Mouse (Mus musculus) hindbrain, embryonic 11.5 days (tissue): ENCODE data around the gene Ism2. TPM values are rescaled to one million over a fixed set of nuclear protein-coding genes. Genes with fewer than 3 reads are reported as not detected.

Experiments used
- ATAC-seq: fragments of 200-750 bp; cut with Nextera tagmentation; 2 replicates; pipeline ENCODE4 v1.8.0; 2017; ENCODE audit warnings: mild to moderate bottlenecking, moderate TSS enrichment, moderate library complexity; ENCODE audit not compliant: low FRiP score
- DNase-seq: peaks from one replicate; pipeline ENCODE4 v3.0.0-alpha.2; 2015; ENCODE audit warnings: low spot score
- H3K27ac ChIP-seq: fragments of 300-500 bp; sonication (generic); 2 replicates; pipeline ENCODE4 v1.5.1; 2014; ENCODE audit warnings: mild to moderate bottlenecking, low read depth, low read length
- H3K27me3 ChIP-seq: fragments of 300-500 bp; sonication (generic); 2 replicates; pipeline ENCODE4 v1.6.1; 2014; ENCODE audit warnings: mild to moderate bottlenecking, low read length, moderate library complexity, mixed read lengths; ENCODE audit not compliant: control insufficient read depth, insufficient read depth
- H3K36me3 ChIP-seq: fragments of 300-500 bp; sonication (generic); 2 replicates; pipeline ENCODE4 v1.6.1; 2014; ENCODE audit warnings: mild to moderate bottlenecking, low read length, moderate library complexity, mixed read lengths; ENCODE audit not compliant: control insufficient read depth, insufficient read depth
- H3K4me1 ChIP-seq: fragments of 300-500 bp; sonication (generic); replicated peaks from 2 replicates; pipeline ENCODE4 v1.6.1; 2014; ENCODE audit warnings: low read length, mixed read lengths; ENCODE audit not compliant: control insufficient read depth, insufficient read depth
- H3K4me2 ChIP-seq: fragments of 300-500 bp; sonication (generic); replicated peaks from 2 replicates; pipeline ENCODE4 v1.6.1; 2014; ENCODE audit warnings: mild to moderate bottlenecking, low read depth, low read length
- H3K4me3 ChIP-seq: fragments of 300-500 bp; sonication (generic); 2 replicates; pipeline ENCODE4 v1.5.1; 2014; ENCODE audit warnings: low read depth, low read length
- H3K9ac ChIP-seq: fragments of 300-500 bp; sonication (generic); 2 replicates; pipeline ENCODE4 v1.6.1; 2014; ENCODE audit warnings: low read depth, low read length
- H3K9me3 ChIP-seq: fragments of 300-500 bp; sonication (generic); 2 replicates; pipeline ENCODE4 v1.6.1; 2016; ENCODE audit warnings: low read length; ENCODE audit not compliant: control insufficient read depth
- WGBS: fragments of 180-500 bp; shearing (Covaris S2); extraction: QIAGEN DNeasy Blood & Tissue Kit; methylation state at CpG from one replicate; pipeline ENCODE4 v1.1.7; 2014; 5-methylcytosine and 5-hydroxymethylcytosine counted together
- polyA plus RNA-seq: library from polyadenylated mRNA; unstranded; fragments of >200 nt; fragmentation: Nextera tagmentation; extraction: Ambion mirVana; gene quantifications from 2 replicates; pipeline ENCODE4 v1.2.1, GENCODE M21; 2014

Ism2 gene
- polyA plus RNA-seq, 1 experiment from 2014 or later = 0.63 TPM

GRCm38 (mm10) chr12:87236882-87237483, 62.5 kb downstream of the Ism2 start:
- no peak overlapping the region for H3K9ac ChIP-seq
- H3K4me2 ChIP-seq = no peak overlapping the region
- no peak for ATAC-seq
- H3K27ac ChIP-seq = no peak overlapping the region
- H3K9me3 ChIP-seq = no peaks in the 10 kb centered on the region
- no peak for DNase-seq
- H3K4me3 ChIP-seq = no peak overlapping the region
- no peaks in the 10 kb centered on the region; the same call in 1 of the 2 replicates for H3K36me3 ChIP-seq
- no peaks in the 10 kb centered on the region for H3K4me1 ChIP-seq
- 90% methylated on average over 5 of the region's 5 CpGs for WGBS
- no peaks in the 10 kb centered on the region for H3K27me3 ChIP-seq

- no peak overlapping the region for H3K4me3 ChIP-seq
- H3K4me1 ChIP-seq = no peaks in the 10 kb centered on the region
- no peaks in the 10 kb centered on the region for H3K27me3 ChIP-seq
- no peak overlapping the region for H3K27ac ChIP-seq
- H3K9me3 ChIP-seq = no peaks in the 10 kb centered on the region
- H3K4me2 ChIP-seq = no peak overlapping the region
- no peak for DNase-seq
- ATAC-seq = no peak
- no peak overlapping the region for H3K9ac ChIP-seq
- no peaks in the 10 kb centered on the region for H3K36me3 ChIP-seq
These were observed 69.1 kb downstream of the Ism2 start for GRCm38 (mm10) chr12:87230379-87230895.

GRCm38 (mm10) chr12:87229633-87230032, 69.9 kb downstream of the Ism2 start:
- Histone ChIP-seq H3K9me3 (no peaks in the 10 kb centered on the region), H3K36me3 (no peaks in the 10 kb centered on the region), H3K4me1 (no peaks in the 10 kb centered on the region), H3K9ac (no peak overlapping the region), H3K4me2 (no peak overlapping the region), H3K4me3 (no peak overlapping the region), H3K27ac (no peak overlapping the region), H3K27me3 (no peaks in the 10 kb centered on the region)
- DNase-seq (no peak), ATAC-seq (no peak)
- 90% methylated on average over 2 of the region's 2 CpGs for WGBS

Other genes starting within 250 kb of the Ism2 start
- 0.14 and 0.28 TPM in 2 replicates for gene Ngb, start 197.2 kb downstream of the Ism2 start, polyA plus RNA-seq
- gene Gstz1, start 152.5 kb downstream of the Ism2 start, polyA plus RNA-seq = 26.0 and 31.4 TPM in 2 replicates
- gene Pomt2, start 151.7 kb downstream of the Ism2 start, polyA plus RNA-seq = 14.8 and 17.0 TPM in 2 replicates
- 1.4 and 1.6 TPM in 2 replicates for gene Samd15, start 100.0 kb downstream of the Ism2 start, polyA plus RNA-seq
- 3.3 and 5.3 TPM in 2 replicates for gene Tmed8, start 99.3 kb downstream of the Ism2 start, polyA plus RNA-seq
- 1.1 and 2.0 TPM in 2 replicates for gene Noxred1, start 61.0 kb downstream of the Ism2 start, polyA plus RNA-seq
- 62.3 and 65.6 TPM in 2 replicates for gene Vipas39, start 33.4 kb downstream of the Ism2 start, polyA plus RNA-seq
- 210 and 222 TPM in 2 replicates for gene Ahsa1, start 33.2 kb downstream of the Ism2 start, polyA plus RNA-seq
- 62.4 and 63.7 TPM in 2 replicates for gene Sptlc2, start 88.7 kb upstream of the Ism2 start, polyA plus RNA-seq
- gene Slirp, start 144.2 kb upstream of the Ism2 start, polyA plus RNA-seq = 277 and 302 TPM in 2 replicates
- 43.5 and 56.0 TPM in 2 replicates for gene Alkbh1, start 144.3 kb upstream of the Ism2 start, polyA plus RNA-seq
- 156 and 160 TPM in 2 replicates for gene Snw1, start 172.6 kb upstream of the Ism2 start, polyA plus RNA-seq
- not detected in 2 replicates for gene Gm5788, start 195.0 kb upstream of the Ism2 start, polyA plus RNA-seq
- gene Gm8300, start 214.6 kb upstream of the Ism2 start, polyA plus RNA-seq = not detected in 2 replicates